Mouse (Mus musculus): ENCODE measurements at regions not wholly inside any gene's neighbourhood (a gene's known extent, or its start where the extent isn't known, plus 50 kb on each side); places are given as distances from the start of the nearest gene placed in this dataset.

- Histone ChIP-seq H3K27ac (no peak overlapping the region), H3K4me3 (no peak overlapping the region)
- DNase-seq (ENCODE audit: low spot score in 2 of 2), result no peak
- no peak for TF ChIP-seq CTCF (conservative IDR thresholded peaks at IDR 0.05)
Measured at GRCm38 (mm10) chr12:99116491-99116890, 196.1 kb downstream of the Ttc8 start.

- TF ChIP-seq CTCF (conservative IDR thresholded peaks at IDR 0.05), result peak; percentile 67
- DNase-seq (ENCODE audit: low spot score in 2 of 2), result no peak
- no peak overlapping the region for H3K4me3 ChIP-seq
- no peak overlapping the region for H3K27ac ChIP-seq
Measured at GRCm38 (mm10) chr12:99118381-99119115, 198.2 kb downstream of the Ttc8 start.

GRCm38 (mm10) chr12:99119966-99120365 lies 199.6 kb downstream of the Ttc8 start:
- DNase-seq (ENCODE audit: low spot score in 2 of 2), result no peak
- no peak overlapping the region for H3K27ac ChIP-seq
- TF ChIP-seq CTCF (conservative IDR thresholded peaks at IDR 0.05), result no peak
- H3K4me3 ChIP-seq, result no peak overlapping the region

- peak; percentile 59 to 85 for DNase-seq (ENCODE audit: low spot score in 2 of 2)
- no peak overlapping the region for H3K27ac ChIP-seq
- H3K4me3 ChIP-seq, result no peak overlapping the region
- TF ChIP-seq CTCF (conservative IDR thresholded peaks at IDR 0.05), result 0 out of 2 replicates have a peak, but pooled peaks have one; percentile 5
Measured at GRCm38 (mm10) chr12:99123611-99124495, 203.5 kb downstream of the Ttc8 start.

- Histone ChIP-seq H3K27ac (no peak overlapping the region), H3K4me3 (no peak overlapping the region)
- DNase-seq (ENCODE audit: low spot score in 2 of 2), result no peak
- peak; percentile 45 for TF ChIP-seq CTCF (conservative IDR thresholded peaks at IDR 0.05)
Measured at GRCm38 (mm10) chr12:99126129-99126528, 205.8 kb downstream of the Ttc8 start.

Measured in layer of hippocampus, adult 2 months (tissue).